Mouse (Mus musculus) inflammation-experienced regulatory T-cells, adult 6 months (primary cell): ENCODE results near the gene Zfp296. TPM values are rescaled to one million over a fixed set of nuclear protein-coding genes. Genes with fewer than 3 reads are reported as not detected.
A peak's percentile ranks its signal among the peaks of the same experiment; 100 is the strongest.
"Not testable (repeated sequence)": the region's sequence is repeated elsewhere in the genome, so short reads cannot be mapped to it uniquely, and the experiment has no call there.

Experiments
- ATAC-seq: one replicate; pipeline ENCODE4 v1.8.0; 2017
- polyA plus RNA-seq, 3 experiments: library from polyadenylated mRNA; unstranded; fragments of 100-300 nt; shearing (Covaris generic); gene quantifications; one replicate each; pipeline ENCODE4 v1.2.1; 2017

The Zfp296 gene
- polyA plus RNA-seq, 3 experiments from 2014 or later = 0.87 to 2.3 (median 2.0) TPM

- no peak for ATAC-seq
These were observed 14.3 kb upstream of the Zfp296 start, which contains the start of gene Ppp1r37 for GRCm38 (mm10) chr7:19562643-19563410. Ppp1r37 (minus strand) TSS chr7:19563076.

GRCm38 (mm10) chr7:19563884-19564283 lies 13.2 kb upstream of the Zfp296 start:
- ATAC-seq = no peak

GRCm38 (mm10) chr7:19564455-19564854 lies 12.6 kb upstream of the Zfp296 start:
- ATAC-seq = no peak

GRCm38 (mm10) chr7:19565803-19566202 lies 11.3 kb upstream of the Zfp296 start:
- no peak for ATAC-seq

GRCm38 (mm10) chr7:19567426-19567825 lies 9.7 kb upstream of the Zfp296 start:
- no peak for ATAC-seq

- no peak for ATAC-seq
These were observed 7.4 kb upstream of the Zfp296 start for GRCm38 (mm10) chr7:19569647-19570046.

GRCm38 (mm10) chr7:19572926-19573775 lies 3.9 kb upstream of the Zfp296 start:
- ATAC-seq = peak; percentile 70

- no peak for ATAC-seq
These were observed 3.3 kb upstream of the Zfp296 start for GRCm38 (mm10) chr7:19573776-19574140.

GRCm38 (mm10) chr7:19575559-19575958 lies 1.5 kb upstream of the Zfp296 start:
- ATAC-seq = no peak

GRCm38 (mm10) chr7:19577877-19578414 lies 859 bp downstream of the Zfp296 start:
- ATAC-seq = peak; percentile 9

GRCm38 (mm10) chr7:19578436-19578835 lies 1.3 kb downstream of the Zfp296 start:
- ATAC-seq = no peak

- no peak for ATAC-seq
These were observed 2.7 kb downstream of the Zfp296 start for GRCm38 (mm10) chr7:19579751-19580150.

GRCm38 (mm10) chr7:19580634-19581033 lies 3.5 kb downstream of the Zfp296 start:
- ATAC-seq = no peak

- no peak for ATAC-seq
These were observed 9.2 kb downstream of the Zfp296 start for GRCm38 (mm10) chr7:19586269-19586668.

GRCm38 (mm10) chr7:19589207-19589606 lies 12.1 kb downstream of the Zfp296 start:
- ATAC-seq = no peak

- ATAC-seq = peak; percentile 68
These were observed 12.8 kb downstream of the Zfp296 start for GRCm38 (mm10) chr7:19589917-19590316.

- ATAC-seq = no peak
These were observed 16.1 kb downstream of the Zfp296 start for GRCm38 (mm10) chr7:19593061-19593730.

GRCm38 (mm10) chr7:19600562-19600961 lies 23.5 kb downstream of the Zfp296 start:
- ATAC-seq = no peak

GRCm38 (mm10) chr7:19603055-19603454 lies 26.0 kb downstream of the Zfp296 start:
- ATAC-seq = no peak

- peak; percentile 99 for ATAC-seq
These were observed 26.9 kb downstream of the Zfp296 start, which contains the start of gene Clasrp for GRCm38 (mm10) chr7:19603849-19604605. Clasrp (minus strand) TSS chr7:19604486.

- ATAC-seq = not testable (repeated sequence)
These were observed 27.6 kb downstream of the Zfp296 start for GRCm38 (mm10) chr7:19604606-19605214.
